Mouse (Mus musculus): Measurements from ENCODE around the gene Ints3.
A peak's percentile ranks its signal among the peaks of the same experiment; 100 is the strongest.

Ints3 gene

DNA sequence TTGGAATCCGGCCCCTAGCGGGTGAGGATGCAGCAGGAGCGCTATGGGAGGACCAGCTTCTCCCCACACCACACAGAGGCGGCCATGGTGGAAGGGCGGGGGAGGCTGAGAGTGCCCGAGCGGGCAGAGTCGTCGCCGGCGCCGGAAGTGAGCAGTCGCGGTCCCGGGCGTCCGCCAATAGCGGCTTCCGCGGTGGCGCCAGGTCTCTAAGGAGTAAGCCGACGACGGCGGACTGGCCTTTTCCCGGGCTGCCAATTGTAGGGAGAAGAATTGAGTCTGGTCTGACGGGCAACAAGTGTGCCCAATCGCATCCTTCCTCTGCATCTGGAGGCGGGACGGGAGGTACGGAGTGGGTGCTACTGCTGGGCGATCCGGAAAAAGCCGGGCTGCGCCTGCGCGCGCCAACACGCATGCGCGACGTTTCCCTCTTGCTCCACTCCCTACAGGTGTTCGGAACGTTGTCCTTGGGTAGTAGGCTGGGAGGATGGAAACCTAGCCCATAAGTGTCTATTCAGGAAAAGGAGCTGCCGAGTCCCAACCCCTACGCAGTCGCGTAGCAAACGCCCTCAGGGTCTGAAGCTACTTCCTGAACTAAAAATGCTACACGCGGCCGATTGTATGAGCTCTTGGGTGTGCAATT is at the start of gene Ints3:
Ints3 (minus strand) TSS at position 242 of the 640 bp plus-strand sequence.
- peak; percentile 98 to 99 for DNase-seq (ENCODE audit: low spot score in 2 of 2)

DNA sequence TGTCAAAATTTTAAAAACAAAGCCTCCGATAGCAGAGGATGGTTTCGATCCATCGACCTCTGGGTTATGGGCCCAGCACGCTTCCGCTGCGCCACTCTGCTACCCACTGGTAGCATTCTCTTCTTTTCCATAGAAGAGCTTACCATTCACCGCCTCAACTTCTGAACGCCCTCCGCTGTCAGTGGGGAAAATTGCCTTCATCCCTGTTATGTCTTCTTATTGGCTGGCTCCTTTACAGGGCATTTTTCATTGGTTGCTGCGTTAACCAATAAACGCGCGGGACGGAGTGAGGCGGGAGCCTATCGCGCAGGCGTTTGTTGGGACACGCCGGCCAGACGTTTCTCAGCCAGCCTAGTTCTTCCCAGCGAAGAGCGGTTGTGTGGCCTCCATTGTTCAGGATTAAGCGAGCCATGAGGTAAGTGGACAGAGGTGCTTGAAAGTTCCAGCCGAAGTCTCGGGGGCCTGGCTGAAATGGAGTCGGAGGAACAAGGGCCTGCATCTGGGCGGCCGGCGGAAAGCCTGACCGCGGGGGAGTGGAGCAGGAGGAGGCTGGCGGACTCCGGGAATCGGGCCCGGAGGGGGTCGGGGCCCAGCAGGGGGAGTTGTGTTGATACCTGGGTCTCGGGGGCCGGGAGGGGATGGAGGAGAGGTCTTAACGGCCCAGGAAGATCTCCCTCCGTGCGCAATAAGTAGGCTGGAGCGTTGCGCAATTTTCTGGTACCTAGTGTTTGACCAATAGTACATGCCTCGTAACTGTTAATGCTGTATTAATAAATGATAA is 42.6 kb upstream of the Ints3 start, which contains the start of gene Ilf2:
Ilf2 (plus strand) TSS at position 296 of the 781 bp plus-strand sequence.
- peak; percentile 94 to 95 for DNase-seq (ENCODE audit: low spot score in 2 of 2)

DNA sequence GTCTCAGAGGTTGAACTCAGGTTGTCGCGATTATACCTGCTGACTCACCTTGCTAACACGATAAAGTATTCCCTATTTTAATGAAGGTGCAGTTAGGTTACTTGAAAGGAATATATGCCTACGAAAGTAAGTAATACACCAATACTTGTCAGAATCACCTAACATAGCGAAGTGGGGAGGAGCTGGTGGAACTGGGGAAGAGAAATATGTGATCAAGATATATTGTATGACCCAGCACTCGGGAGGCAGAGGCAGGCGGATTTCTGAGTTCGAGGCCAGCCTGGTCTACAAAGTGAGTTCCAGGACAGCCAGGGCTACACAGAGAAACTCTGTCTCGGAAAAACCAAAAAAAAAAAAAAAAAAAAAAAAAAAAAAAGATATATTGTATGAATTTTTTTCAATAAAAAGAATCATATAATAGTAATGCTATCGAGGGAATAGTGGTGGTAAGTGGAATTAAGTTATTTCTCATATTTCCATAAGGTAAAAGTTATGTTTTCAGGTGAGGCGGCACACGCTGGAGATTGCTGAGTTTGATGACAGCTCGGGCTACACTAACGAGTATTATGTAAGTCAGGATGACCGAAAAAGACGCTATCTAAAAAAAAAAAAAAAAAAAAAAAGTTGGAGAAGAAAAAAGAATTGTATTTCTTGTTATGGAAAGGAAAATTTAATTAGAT is 41.9 kb upstream of the Ints3 start:
- DNase-seq (ENCODE audit: low spot score in 2 of 2) = no peak

DNA sequence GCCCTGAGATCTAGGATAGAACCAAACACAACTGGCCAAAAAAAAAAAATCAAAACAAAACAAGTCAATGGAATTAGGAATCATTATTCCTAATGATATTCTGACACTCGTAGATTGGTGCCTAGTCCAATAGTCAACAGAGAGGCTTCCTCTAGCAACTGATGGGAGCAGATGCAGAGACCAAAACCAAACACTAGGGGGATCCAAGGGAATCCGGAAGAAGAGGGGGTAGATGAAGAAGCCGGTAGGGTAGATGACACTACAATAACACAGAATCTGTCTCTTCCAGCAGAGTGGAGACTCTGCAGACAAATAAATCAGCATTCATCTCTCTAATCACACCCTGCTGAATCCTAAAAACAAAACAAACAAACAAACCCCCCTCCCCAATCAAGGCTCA is 38.8 kb upstream of the Ints3 start:
- peak; percentile 67 to 75 for DNase-seq (ENCODE audit: low spot score in 2 of 2)

DNA sequence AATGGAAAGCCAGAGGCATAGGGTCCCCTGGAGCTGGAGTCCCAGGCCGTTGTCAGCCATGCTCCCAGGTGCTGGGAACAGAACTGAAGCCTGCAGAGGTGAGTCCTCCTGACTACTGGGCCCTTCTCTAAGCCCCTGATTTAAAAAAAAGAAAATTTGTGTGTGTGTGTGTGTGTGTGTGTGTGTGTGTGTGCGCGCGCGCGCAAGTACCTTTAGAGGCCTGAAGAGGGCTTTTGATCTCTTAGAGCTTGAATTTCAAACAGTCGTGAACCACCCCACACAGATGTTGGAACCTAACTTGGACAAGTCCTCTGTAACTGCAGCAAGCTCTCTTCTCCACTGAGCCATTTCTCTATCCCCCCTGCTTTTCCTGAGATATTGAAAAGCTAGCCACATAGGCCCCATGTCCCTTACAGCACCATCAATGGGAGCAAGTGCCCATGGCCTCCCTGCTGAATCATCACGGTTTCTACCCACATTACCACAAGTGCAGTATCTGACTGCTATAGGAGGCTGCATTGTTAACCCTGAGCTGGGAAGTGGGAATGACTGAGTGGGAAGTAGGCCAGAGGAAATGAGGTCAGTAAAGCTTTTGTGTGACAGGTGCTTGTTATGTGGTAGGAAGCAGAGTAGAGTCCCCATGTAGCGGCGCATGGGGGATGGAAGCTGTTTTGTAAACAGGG is 34.3 kb upstream of the Ints3 start:
- DNase-seq (ENCODE audit: low spot score in 2 of 2) = no peak

DNA sequence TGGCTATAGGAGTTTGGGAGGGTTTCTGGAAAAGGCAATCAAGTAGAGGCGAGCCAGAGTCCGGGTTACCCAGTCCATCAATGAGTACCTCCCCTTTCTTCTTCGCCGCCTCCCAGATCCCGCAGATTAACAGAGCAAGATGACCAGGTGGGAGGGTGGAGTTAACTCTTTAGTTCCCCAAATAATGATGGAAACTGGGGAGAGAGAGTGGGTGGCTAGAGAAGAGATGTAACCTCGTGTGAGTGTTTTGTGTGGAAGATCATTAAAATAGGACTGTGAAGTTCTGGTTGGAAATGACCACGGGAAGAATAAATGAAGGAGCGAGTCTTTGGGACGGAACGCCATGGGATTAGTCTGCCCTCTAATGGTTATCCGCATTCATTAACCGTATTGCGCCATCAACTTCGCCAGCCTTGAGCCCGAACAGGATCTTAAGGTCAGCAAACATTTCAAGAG is 32.9 kb upstream of the Ints3 start:
- no peak for DNase-seq (ENCODE audit: low spot score in 2 of 2)

DNA sequence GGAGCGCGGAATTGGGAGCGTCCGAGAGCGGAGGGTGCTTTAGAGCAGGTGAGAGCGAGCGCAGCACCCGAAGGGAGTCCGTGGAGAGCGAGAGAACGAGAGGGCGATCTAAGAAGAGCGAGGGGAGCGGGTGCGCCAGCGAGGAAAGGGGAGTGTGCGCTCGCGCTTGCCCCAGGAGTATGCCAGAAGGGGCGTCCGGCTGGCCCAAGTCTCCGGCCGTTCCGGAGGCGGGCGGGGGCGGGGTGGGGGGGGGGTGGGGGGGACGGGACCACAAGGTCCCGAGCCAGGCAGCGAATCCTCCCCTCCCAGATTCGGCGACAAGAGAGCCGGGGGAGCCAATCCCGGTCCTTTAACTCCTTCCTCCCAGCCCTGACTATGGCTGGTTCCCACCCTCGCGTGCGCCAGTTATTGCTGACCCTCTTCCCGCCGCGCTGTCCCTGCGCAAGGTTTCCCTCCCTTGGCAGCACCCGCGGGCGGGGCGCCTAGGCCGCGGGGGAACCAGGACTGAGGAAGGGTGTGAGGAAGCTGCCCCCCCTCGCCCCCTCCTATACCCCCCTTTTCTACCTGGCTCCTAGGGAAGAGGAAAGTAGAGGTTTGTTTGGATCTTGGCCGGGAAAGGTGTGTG is 32.4 kb upstream of the Ints3 start, which contains the start of gene Npr1:
Npr1 (minus strand) TSS at position 181 of the 625 bp plus-strand sequence.
- DNase-seq (ENCODE audit: low spot score in 2 of 2) = no peak

DNA sequence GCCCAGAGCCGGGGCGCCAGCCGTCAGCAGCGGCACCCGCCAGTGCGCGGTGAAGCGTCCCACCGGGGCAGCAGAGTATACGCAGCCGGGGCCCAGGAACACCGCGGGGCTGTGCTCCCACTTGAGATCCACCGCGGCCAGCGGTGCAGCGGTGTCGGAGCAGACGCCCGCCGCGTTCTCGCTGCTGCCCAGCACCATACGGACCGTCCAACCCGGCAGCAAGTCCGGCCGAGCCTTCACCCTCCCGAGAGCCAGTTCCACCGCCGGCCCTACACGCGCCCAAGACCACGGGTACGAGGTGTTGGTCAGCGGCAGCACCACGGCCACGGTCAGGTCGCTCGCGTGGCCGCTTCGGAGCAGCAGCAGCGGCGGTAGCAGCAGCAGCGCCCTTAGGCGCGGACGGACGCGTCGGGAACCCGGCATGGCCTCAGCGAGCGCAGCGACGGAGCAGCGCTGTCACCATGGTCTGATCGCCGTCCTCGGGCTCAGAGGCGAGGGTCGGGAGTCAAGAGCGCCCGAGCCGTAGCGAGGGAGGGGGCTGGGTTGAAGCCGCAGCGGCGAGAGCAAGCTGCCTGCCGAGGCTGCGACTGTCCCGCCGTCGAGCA is 31.8 kb upstream of the Ints3 start:
- DNase-seq (ENCODE audit: low spot score in 2 of 2) = peak in 1 of 2 experiments; percentile 18

DNA sequence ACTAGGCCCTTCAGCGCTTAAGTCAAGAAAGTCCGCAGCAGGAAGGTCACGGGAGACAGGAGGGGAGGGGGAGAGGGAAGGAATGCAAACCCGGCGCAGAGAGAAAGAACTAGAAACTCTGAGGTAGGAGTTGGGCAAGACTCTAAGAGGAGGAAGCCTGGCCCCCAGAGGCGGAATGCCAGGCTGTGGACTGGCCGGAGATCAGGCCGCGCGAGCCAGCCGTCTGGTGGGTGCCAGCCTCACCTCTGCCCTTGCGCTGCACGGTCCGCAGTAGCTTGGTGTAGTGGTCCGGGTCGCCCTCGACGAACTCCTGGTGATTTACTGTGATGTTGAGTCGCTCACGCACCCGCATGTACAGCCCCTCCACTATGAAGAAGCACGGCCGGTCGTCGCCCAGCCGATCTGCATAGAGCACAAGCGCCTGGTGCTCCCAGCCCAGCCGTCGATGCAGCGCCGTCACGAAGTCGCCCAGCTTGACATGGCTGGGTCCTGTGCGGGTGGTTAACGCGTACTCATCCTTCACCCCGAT is 31.2 kb upstream of the Ints3 start:
- no peak for DNase-seq (ENCODE audit: low spot score in 2 of 2)

DNA sequence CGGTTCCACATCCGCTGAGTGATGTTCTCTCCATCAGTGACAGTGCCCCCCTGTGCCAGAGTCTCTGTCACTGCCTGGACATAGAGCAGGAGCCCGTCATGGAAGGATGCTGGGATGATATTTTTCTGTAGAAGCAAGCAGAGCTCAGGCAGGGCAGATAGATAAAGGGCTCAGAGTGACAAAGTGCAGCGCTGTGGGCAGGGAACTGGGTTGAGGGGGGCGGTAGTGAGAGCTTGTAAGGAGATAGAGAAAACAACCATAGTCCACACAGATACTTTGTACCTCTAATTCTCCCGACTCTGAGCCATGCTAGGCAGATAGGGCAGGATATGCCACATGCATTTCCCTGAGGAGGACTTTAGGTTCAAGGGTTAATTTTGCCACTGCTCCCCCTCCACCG is 29.2 kb upstream of the Ints3 start:
- DNase-seq (ENCODE audit: low spot score in 2 of 2) = no peak

DNA sequence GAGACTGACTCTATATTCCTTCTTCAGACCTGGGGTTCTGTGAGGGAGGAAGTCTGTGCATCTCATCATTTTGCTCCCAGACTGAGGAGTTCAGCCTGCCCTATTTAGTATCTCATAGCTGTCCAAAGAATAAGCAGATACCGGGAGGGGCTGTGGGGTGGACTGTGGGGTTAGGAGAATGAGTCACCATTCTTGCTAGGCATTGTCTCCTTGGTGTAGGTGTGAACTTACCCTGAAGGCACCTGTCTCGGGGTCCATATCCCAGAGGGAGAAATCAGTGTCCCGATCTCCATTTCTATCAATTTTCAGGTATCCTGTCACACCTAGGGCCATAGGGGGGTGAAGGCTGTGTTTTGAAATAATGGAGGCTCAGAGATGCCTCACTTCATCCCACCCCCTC is 28.5 kb upstream of the Ints3 start:
- DNase-seq (ENCODE audit: low spot score in 2 of 2) = no peak

DNA sequence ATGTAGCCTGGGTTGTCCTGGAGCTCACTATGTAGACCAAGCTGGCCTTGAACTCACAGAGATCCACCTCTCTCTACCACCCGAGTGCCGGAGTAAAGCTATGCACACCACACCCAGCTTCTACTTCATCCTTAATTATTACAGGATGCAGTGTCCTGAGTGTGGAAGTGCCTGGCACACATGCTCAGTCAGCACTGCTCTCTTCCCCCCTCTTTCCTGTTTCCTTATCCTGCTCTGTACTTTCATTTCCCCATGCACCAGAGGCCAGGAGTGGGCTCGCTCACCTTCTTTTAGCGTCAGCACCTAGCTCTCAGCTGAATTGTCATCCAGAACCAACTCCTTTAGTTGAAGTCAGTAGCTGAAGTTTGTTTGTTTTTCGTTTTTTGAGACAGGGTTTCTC is 26.9 kb upstream of the Ints3 start:
- DNase-seq (ENCODE audit: low spot score in 2 of 2) = no peak

DNA sequence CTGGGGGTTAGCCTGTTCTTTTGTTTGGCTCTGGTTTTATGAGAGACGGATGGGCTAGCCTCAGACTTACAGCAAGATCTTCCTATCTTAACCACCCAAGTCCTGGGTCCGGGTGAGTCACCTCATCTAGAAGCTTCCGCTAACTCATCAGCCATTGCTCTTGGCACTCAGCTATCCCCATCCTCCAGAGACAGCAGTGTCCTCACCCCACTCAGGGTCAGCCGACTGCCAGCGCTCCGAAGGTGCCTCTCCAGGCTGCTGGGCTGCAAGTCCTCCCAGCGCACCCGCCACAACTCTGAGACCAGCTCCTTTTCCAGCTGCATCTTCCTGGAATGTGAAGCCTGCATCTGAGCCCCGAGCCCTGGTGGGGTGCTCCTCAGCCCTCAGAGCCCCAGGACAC is 26.3 kb upstream of the Ints3 start:
- no peak for DNase-seq (ENCODE audit: low spot score in 2 of 2)

DNA sequence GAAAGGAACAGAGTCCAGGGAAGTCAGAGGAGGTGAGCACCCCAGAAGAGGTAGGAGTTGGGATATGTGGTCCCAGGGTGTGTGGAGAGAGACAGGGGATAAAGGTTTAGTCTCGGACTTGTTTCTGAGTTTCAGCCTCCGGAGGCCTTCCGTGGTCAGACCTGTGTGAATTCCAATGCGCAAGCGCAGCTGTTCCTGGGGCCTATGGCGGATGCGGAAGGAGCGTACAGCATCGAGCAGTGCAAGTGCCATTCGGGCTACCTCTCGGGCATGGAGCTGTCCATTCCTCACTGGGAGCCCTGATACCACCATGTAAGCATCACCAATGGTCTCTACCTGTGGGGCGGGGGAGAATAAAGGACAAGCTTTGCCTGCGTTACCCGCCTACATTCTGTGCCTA is 21.5 kb upstream of the Ints3 start:
- no peak for DNase-seq (ENCODE audit: low spot score in 2 of 2)

DNA sequence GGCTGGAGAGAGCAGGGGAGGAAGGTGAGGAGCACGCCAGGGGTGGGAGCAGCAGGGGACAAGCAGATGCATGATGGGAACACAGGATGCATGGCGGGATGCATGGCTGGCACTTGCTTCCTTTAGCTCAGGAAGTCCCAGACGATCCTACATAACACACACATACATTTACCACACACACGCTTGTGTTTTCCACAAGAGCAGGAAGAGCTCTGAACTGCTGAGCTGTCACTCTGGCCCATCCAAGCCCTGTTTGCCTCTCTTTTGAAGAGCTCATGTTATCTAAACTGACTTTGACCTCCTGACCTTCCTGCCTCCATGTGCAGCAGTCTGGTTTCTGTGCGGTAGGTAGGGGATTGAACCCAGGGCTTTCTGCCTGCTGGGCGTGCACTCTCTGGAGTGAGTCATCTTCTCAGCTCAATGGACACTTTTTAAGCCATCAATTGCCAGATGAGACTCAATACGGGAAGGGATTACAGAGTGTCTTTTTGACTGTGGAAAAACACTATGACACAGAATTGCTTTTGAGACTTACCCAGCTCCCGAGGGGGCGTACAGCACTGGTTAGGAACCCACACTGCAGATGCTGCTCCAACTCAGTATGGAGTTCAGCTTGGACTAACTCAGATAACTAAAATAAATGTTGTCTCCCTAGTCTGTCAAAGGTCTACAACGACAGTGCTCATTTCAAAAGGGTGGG is 18.1 kb upstream of the Ints3 start:
- DNase-seq (ENCODE audit: low spot score in 2 of 2) = no peak

DNA sequence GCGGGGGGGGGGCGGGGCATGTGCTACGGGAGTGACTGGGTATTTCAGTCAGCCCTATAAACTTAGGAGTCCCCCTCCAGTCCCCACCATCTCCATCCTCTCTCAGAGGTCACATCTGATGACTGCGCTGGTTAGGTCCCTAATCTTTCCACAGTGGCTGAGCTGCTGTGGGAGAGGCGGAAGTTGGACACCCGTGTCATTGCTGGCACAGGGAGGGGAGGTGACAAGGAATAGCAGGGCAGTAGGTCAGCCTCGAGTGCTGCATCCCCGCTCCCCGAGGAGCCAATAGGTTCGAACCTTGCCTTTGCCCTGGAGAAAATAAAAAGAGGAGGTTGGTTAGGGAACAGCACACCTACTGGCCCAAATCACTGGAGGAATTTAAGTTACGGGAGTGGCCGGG is 17.5 kb upstream of the Ints3 start:
- DNase-seq (ENCODE audit: low spot score in 2 of 2) = no peak

DNA sequence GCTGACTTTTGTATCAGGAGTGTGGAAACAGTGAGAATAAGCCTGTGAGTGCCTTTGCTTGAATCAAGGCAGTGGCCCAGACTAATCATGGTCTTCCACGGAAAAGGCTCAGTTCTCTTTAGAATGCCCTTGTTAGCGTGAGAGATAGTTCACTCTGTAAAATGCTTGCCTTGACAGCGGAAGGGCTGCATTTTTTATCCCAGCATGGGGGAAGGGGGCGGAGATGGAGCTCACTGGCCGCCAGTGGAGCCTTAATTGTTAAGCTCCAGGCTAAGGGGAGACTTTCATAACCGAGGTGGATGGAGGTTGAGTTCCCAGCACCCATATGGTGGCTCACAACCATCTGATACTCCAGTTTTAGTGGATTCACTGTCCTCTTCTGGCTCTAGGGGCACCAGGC is 15.2 kb upstream of the Ints3 start:
- DNase-seq (ENCODE audit: low spot score in 2 of 2) = no peak

DNA sequence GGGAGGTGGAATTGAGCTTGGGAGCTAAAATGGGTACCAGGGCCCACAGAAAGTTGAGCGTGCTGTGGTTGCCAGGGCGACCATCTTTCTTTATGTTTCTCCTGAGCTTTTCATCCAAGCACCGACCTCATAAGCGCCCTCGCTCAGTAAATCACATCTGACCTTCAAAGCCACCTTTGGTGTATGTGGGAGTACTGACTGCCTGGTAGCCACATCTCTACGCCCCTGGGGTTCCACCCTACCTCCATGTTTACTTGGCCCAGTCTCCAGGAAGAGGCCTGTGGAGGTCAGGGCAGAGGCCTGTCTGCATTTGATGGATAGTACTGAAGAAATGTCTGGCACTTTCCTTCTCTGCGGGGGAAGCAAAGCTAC is 13.7 kb upstream of the Ints3 start:
- no peak for DNase-seq (ENCODE audit: low spot score in 2 of 2)

DNA sequence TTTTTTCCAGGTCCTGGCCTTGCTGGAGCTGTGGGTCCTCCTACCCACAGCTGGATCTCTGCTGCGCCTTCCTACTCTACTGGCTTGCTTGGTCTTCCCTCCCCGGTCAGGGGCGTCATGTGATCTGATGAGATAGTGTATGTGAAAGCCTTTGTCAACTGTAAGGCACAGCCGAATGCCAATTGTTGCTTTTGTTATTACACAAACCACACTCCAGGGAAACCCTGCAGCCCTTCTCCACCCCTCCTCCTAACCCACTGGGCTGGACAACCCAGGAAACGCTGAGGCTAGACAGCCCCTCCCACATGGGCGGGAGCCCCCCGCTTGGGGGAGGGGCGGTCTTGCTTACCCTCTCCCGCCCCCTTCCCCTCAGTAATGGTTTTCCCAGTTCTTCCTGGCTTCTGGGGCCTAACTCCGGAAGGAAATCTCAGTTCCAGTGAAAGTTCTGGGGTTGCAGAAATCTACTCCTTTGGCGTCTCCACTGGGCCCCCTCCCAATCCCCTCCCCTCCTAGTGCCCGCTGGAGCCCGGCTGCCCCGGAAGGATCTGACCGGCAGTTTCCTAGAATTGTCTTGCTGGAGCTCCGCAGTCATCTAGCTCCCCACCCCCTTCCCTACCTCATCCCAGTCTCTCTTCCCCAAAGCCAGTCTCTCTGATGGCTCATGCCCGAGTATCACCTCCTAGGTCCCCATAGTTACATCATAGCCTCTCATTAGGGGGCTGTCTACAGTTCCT is 13.1 kb upstream of the Ints3 start:
- DNase-seq (ENCODE audit: low spot score in 2 of 2) = peak; percentile 24 to 26
